Mouse (Mus musculus) liver, embryonic 16.5 days (tissue): Measurements from ENCODE around the gene Pim1. TPM values are rescaled to one million over a fixed set of nuclear protein-coding genes. Genes with fewer than 3 reads are reported as not detected.

Experiments used
- ATAC-seq: fragments of 200-750 bp; cut with Nextera tagmentation; 2 replicates; pipeline ENCODE4 v1.8.0; 2017; ENCODE audit warnings: low read depth, mild to moderate bottlenecking, moderate number of reproducible peaks, moderate library complexity
- H3K27ac ChIP-seq: fragments of 300-500 bp; sonication (generic); 2 replicates; pipeline ENCODE4 v1.5.1; 2014; ENCODE audit warnings: mild to moderate bottlenecking, low read length
- H3K27me3 ChIP-seq: fragments of 300-500 bp; sonication (generic); 2 replicates; pipeline ENCODE4 v1.6.1; 2014; ENCODE audit warnings: low read depth, low read length, mixed read lengths; ENCODE audit not compliant: control insufficient read depth, insufficient read depth
- H3K36me3 ChIP-seq: fragments of 300-500 bp; sonication (generic); 2 replicates; pipeline ENCODE4 v1.6.1; 2014; ENCODE audit warnings: mild to moderate bottlenecking; ENCODE audit not compliant: control insufficient read depth, insufficient read depth
- H3K4me1 ChIP-seq: fragments of 300-500 bp; sonication (generic); 2 replicates; pipeline ENCODE4 v1.6.1; 2014; ENCODE audit warnings: low read depth, low read length, mixed read lengths; ENCODE audit not compliant: control insufficient read depth
- H3K4me2 ChIP-seq: fragments of 300-500 bp; sonication (generic); 2 replicates; pipeline ENCODE4 v1.6.1; 2014; ENCODE audit warnings: low read depth, low read length, mixed read lengths
- H3K4me3 ChIP-seq: fragments of 300-500 bp; sonication (generic); 2 replicates; pipeline ENCODE4 v1.5.1; 2014; ENCODE audit warnings: low read depth, mild to moderate bottlenecking, low read length
- H3K9ac ChIP-seq: fragments of 300-500 bp; sonication (generic); 2 replicates; pipeline ENCODE4 v1.6.1; 2014; ENCODE audit warnings: low read depth, low read length
- H3K9me3 ChIP-seq: fragments of 300-500 bp; sonication (generic); replicated peaks from 2 replicates; pipeline ENCODE4 v1.6.1; 2016; ENCODE audit warnings: low read length; ENCODE audit not compliant: control insufficient read depth
- WGBS: fragments of 180-500 bp; shearing (Covaris S2); extraction: QIAGEN DNeasy Blood & Tissue Kit; methylation state at CpG from one replicate; pipeline ENCODE4 v1.1.7; 2014; ENCODE audit not compliant: insufficient replicate concordance; 5-methylcytosine and 5-hydroxymethylcytosine counted together
- polyA plus RNA-seq: library from polyadenylated mRNA; unstranded; fragments of >200 nt; fragmentation: Nextera tagmentation; extraction: Ambion mirVana; gene quantifications from 2 replicates; pipeline ENCODE4 v1.2.1, GENCODE M21; 2015

Gene Pim1
- polyA plus RNA-seq, 1 experiment from 2014 or later: 74.7 TPM

- ATAC-seq: no peak; the same call in 1 of the 2 replicates
- no peaks in the 10 kb centered on the region for H3K9me3 ChIP-seq
- peak overlapping the region; percentile 90 for H3K9ac ChIP-seq
- H3K27me3 ChIP-seq: no peaks in the 10 kb centered on the region
- peak overlapping the region; percentile 84 for H3K4me2 ChIP-seq
- H3K4me3 ChIP-seq: peak overlapping the region; percentile 81
- H3K4me1 ChIP-seq: peaks cover 31% of the 10 kb centered on the region
- peaks cover 17% of the 10 kb centered on the region for H3K36me3 ChIP-seq
- WGBS: 67% methylated on average over 8 of the region's 8 CpGs
- peak overlapping the region; percentile 95 for H3K27ac ChIP-seq
Measured at GRCm38 (mm10) chr17:29488257-29488977, 2.1 kb upstream of the Pim1 start.

GRCm38 (mm10) chr17:29488978-29489970 lies 1.3 kb upstream of the Pim1 start:
- H3K36me3 ChIP-seq: peaks cover 25% of the 10 kb centered on the region
- H3K27me3 ChIP-seq: no peaks in the 10 kb centered on the region
- peak overlapping the region; percentile 81 for H3K4me3 ChIP-seq
- peaks cover 40% of the 10 kb centered on the region for H3K4me1 ChIP-seq
- peak overlapping the region; percentile 84 for H3K4me2 ChIP-seq
- peak overlapping the region; percentile 90 for H3K9ac ChIP-seq
- WGBS: 1% methylated on average over 30 of the region's 30 CpGs
- ATAC-seq: no peak
- H3K9me3 ChIP-seq: no peaks in the 10 kb centered on the region
- H3K27ac ChIP-seq: peak overlapping the region; percentile 95

GRCm38 (mm10) chr17:29489971-29490712 lies 411 bp upstream of the Pim1 start:
- peaks cover 42% of the 10 kb centered on the region for H3K4me1 ChIP-seq

GRCm38 (mm10) chr17:29491591-29492268 lies 1.2 kb downstream of the Pim1 start:
- no peaks in the 10 kb centered on the region for H3K27me3 ChIP-seq
- H3K36me3 ChIP-seq: peaks cover 36% of the 10 kb centered on the region
- peak overlapping the region; percentile 96 for H3K4me3 ChIP-seq
- peak overlapping the region; percentile 100 for H3K9ac ChIP-seq
- ATAC-seq: no peak
- peak overlapping the region; percentile 98 for H3K27ac ChIP-seq
- under 1% methylated on average over 48 of the region's 48 CpGs for WGBS
- peak overlapping the region; percentile 49 for H3K4me2 ChIP-seq
- H3K9me3 ChIP-seq: no peaks in the 10 kb centered on the region
- H3K4me1 ChIP-seq: peaks cover 45% of the 10 kb centered on the region

More at GRCm38 (mm10) chr17:29489971-29490712, 411 bp upstream of the Pim1 start:
- Histone ChIP-seq H3K27ac (peak overlapping the region; percentile 95), H3K27me3 (no peaks in the 10 kb centered on the region), H3K4me2 (peak overlapping the region; percentile 84), H3K4me3 (peak overlapping the region; percentile 96), H3K9me3 (no peaks in the 10 kb centered on the region), H3K36me3 (peaks cover 32% of the 10 kb centered on the region), H3K9ac (peak overlapping the region; percentile 90)
- ATAC-seq: peak; percentile 82
- WGBS: under 1% methylated on average over 66 of the region's 68 CpGs

GRCm38 (mm10) chr17:29492269-29493191 lies 2.0 kb downstream of the Pim1 start:
- no peak for ATAC-seq

GRCm38 (mm10) chr17:29493461-29493980 lies 3.0 kb downstream of the Pim1 start:
- Histone ChIP-seq H3K9ac (peak overlapping the region; percentile 100), H3K4me2 (peak overlapping the region; percentile 70), H3K9me3 (no peaks in the 10 kb centered on the region), H3K27me3 (no peaks in the 10 kb centered on the region), H3K36me3 (peaks cover 36% of the 10 kb centered on the region), H3K4me1 (peaks cover 51% of the 10 kb centered on the region), H3K27ac (peak overlapping the region; percentile 98), H3K4me3 (peak overlapping the region; percentile 96)
- no peak for ATAC-seq
- WGBS: 59% methylated on average over 11 of the region's 11 CpGs

More at GRCm38 (mm10) chr17:29492269-29493191, 2.0 kb downstream of the Pim1 start:
- Histone ChIP-seq H3K27me3 (no peaks in the 10 kb centered on the region), H3K9ac (peak overlapping the region; percentile 100), H3K4me1 (peaks cover 45% of the 10 kb centered on the region), H3K4me3 (peak overlapping the region; percentile 96), H3K27ac (peak overlapping the region; percentile 98), H3K36me3 (peaks cover 36% of the 10 kb centered on the region), H3K4me2 (peak overlapping the region; percentile 70), H3K9me3 (no peaks in the 10 kb centered on the region)
- 1% methylated on average over 22 of the region's 22 CpGs for WGBS

- H3K4me2 ChIP-seq: peak overlapping the region; percentile 70
- peaks cover 36% of the 10 kb centered on the region for H3K36me3 ChIP-seq
- 42% methylated on average over 10 of the region's 10 CpGs for WGBS
- no peaks in the 10 kb centered on the region for H3K27me3 ChIP-seq
- H3K9ac ChIP-seq: peak overlapping the region; percentile 100
- no peak for ATAC-seq
- H3K4me1 ChIP-seq: peaks cover 51% of the 10 kb centered on the region
- peak overlapping the region; percentile 98 for H3K27ac ChIP-seq
- no peaks in the 10 kb centered on the region for H3K9me3 ChIP-seq
- peak overlapping the region; percentile 96 for H3K4me3 ChIP-seq
Measured at GRCm38 (mm10) chr17:29494062-29494731, 3.6 kb downstream of the Pim1 start.
